Mouse (Mus musculus) MEL (cell line): ENCODE data around the gene Tsc22d3. TPM values are rescaled to one million over a fixed set of nuclear protein-coding genes. Genes with fewer than 3 reads are reported as not detected.
"Not testable (repeated sequence)": the region's sequence is repeated elsewhere in the genome, so short reads cannot be mapped to it uniquely, and the experiment has no call there.

Source experiments
- DNase-seq: peaks from one replicate; pipeline ENCODE4 v3.0.0; 2011; ENCODE audit warnings: low read depth, low spot score
- H3K27ac ChIP-seq: 2 replicates; pipeline ENCODE4 v1.5.1; 2012; ENCODE audit warnings: low read depth, mild to moderate bottlenecking, control low read depth, low read length, moderate library complexity; ENCODE audit not compliant: control insufficient read depth
- H3K27me3 ChIP-seq, 2 experiments: fragments of 150-350 bp in 1 of 2; sonication (generic) in 1 of 2; 2 replicates each; pipeline ENCODE4 v1.6.1; 2012; ENCODE audit warnings: low read length in 2 of 2, mild to moderate bottlenecking in 2 of 2, improper control_type of control experiment in 1 of 2, moderate library complexity in 1 of 2; ENCODE audit not compliant: insufficient read depth in 2 of 2, control insufficient read depth in 1 of 2
- H3K36me3 ChIP-seq, 2 experiments: 2 replicates each; pipeline ENCODE4 v1.6.1; 2012 to 2014; ENCODE audit warnings: low read length in 2 of 2, improper control_type of control experiment in 1 of 2, inconsistent platforms in 1 of 2, mild to moderate bottlenecking in 1 of 2; ENCODE audit not compliant: insufficient read depth in 2 of 2, control insufficient read depth in 1 of 2
- H3K4me1 ChIP-seq, 2 experiments: fragments of 150-350 bp in 1 of 2; sonication (generic) in 1 of 2; 2 replicates each; pipeline ENCODE4 v1.6.1; 2012; ENCODE audit warnings: low read length in 2 of 2, improper control_type of control experiment in 1 of 2, mild to moderate bottlenecking in 1 of 2; ENCODE audit not compliant: insufficient read depth in 2 of 2, control insufficient read depth in 1 of 2
- H3K4me3 ChIP-seq, 2 experiments: fragments of 150-350 bp in 1 of 2; sonication (generic) in 1 of 2; 2 replicates each; pipeline ENCODE4 v1.5.1; 2012; ENCODE audit warnings: low read depth in 2 of 2, low read length in 2 of 2, mild to moderate bottlenecking in 2 of 2, moderate library complexity in 2 of 2, control low read depth in 1 of 2, improper control_type of control experiment in 1 of 2; ENCODE audit not compliant: control insufficient read depth in 1 of 2, insufficient read depth in 1 of 2
- H3K79me2 ChIP-seq: 2 replicates; pipeline ENCODE4 v1.6.1; 2012; ENCODE audit warnings: mild to moderate bottlenecking, low read length, moderate library complexity; ENCODE audit not compliant: control insufficient read depth, poor library complexity, insufficient read depth
- H3K9ac ChIP-seq: 2 replicates; pipeline ENCODE4 v1.6.1; 2012; ENCODE audit warnings: low read depth, mild to moderate bottlenecking, control low read depth, low read length, moderate library complexity; ENCODE audit not compliant: control insufficient read depth, poor library complexity, severe bottlenecking
- H3K9me3 ChIP-seq: fragments of 150-350 bp; sonication (generic); replicated peaks from 2 replicates; pipeline ENCODE4 v1.6.1; 2012; ENCODE audit warnings: mild to moderate bottlenecking, low read length, improper control_type of control experiment, moderate library complexity; ENCODE audit not compliant: insufficient read depth
- CHD1 ChIP-seq: IDR thresholded peaks from 2 replicates; pipeline ENCODE4 v1.6.1; 2012; ENCODE audit warnings: low read depth, mild to moderate bottlenecking, inconsistent platforms, low read length, improper control_type of control experiment
- CTCF ChIP-seq, 3 experiments: IDR thresholded peaks in 2 of 3; conservative IDR thresholded peaks in 1 of 3; 2 replicates each; pipeline ENCODE4 v1.5.1; 2011 to 2012; ENCODE audit warnings: low read length in 3 of 3, low read depth in 2 of 3, mild to moderate bottlenecking in 2 of 3, improper control_type of control experiment in 1 of 3, inconsistent platforms in 1 of 3, mixed read lengths in 1 of 3, moderate library complexity in 1 of 3; ENCODE audit not compliant: control insufficient read depth in 1 of 3, insufficient read depth in 1 of 3, poor library complexity in 1 of 3, severe bottlenecking in 1 of 3
- EP300 ChIP-seq, 2 experiments: IDR thresholded peaks; 2 replicates each; pipeline ENCODE4 v1.6.1; 2011; ENCODE audit warnings: improper control_type of control experiment in 2 of 2, low read length in 2 of 2, low read depth in 1 of 2, mild to moderate bottlenecking in 1 of 2
- ETS1 ChIP-seq: IDR thresholded peaks from 2 replicates; pipeline ENCODE4 v1.6.1; 2012; ENCODE audit warnings: low read depth, mild to moderate bottlenecking, inconsistent platforms, low read length, improper control_type of control experiment, moderate library complexity
- GATA1 ChIP-seq: IDR thresholded peaks from 2 replicates; pipeline ENCODE4 v1.6.1; 2011; ENCODE audit warnings: low read depth, low read length, improper control_type of control experiment
- KAT2A ChIP-seq: conservative IDR thresholded peaks from 2 replicates; pipeline ENCODE4 v1.6.1; 2012; ENCODE audit warnings: low read depth, low read length, improper control_type of control experiment, inconsistent platforms
- MAX ChIP-seq: IDR thresholded peaks from 2 replicates; pipeline ENCODE4 v1.6.1; 2011; ENCODE audit warnings: low read length, improper control_type of control experiment
- MAZ ChIP-seq: IDR thresholded peaks from 2 replicates; pipeline ENCODE4 v1.6.1; 2012; ENCODE audit warnings: low read depth, mild to moderate bottlenecking, inconsistent platforms, low read length, improper control_type of control experiment
- MYC ChIP-seq: IDR thresholded peaks from 2 replicates; pipeline ENCODE4 v1.6.1; 2011; ENCODE audit warnings: low read depth, mild to moderate bottlenecking, low read length, improper control_type of control experiment, moderate library complexity
- NRF1 ChIP-seq: IDR thresholded peaks from 2 replicates; pipeline ENCODE4 v1.6.1; 2014; ENCODE audit warnings: low read depth, mild to moderate bottlenecking, inconsistent platforms, low read length, improper control_type of control experiment, moderate library complexity; ENCODE audit not compliant: poor library complexity, insufficient read depth, severe bottlenecking
- RCOR1 ChIP-seq: IDR thresholded peaks from 2 replicates; pipeline ENCODE4 v1.6.1; 2012; ENCODE audit warnings: low read depth, mild to moderate bottlenecking, inconsistent platforms, low read length, improper control_type of control experiment
- SMC3 ChIP-seq: IDR thresholded peaks from 2 replicates; pipeline ENCODE4 v1.6.1; 2011; ENCODE audit warnings: low read depth, low read length, improper control_type of control experiment
- TAL1 ChIP-seq: IDR thresholded peaks from 2 replicates; pipeline ENCODE4 v1.6.1; 2012; ENCODE audit warnings: mild to moderate bottlenecking, inconsistent platforms, low read length, moderate library complexity, mixed read lengths
- TBP ChIP-seq: IDR thresholded peaks from 2 replicates; pipeline ENCODE4 v1.8.0; 2011; ENCODE audit warnings: low read depth, low read length, improper control_type of control experiment
- TCF12 ChIP-seq: IDR thresholded peaks from 2 replicates; pipeline ENCODE4 v1.6.1; 2014; ENCODE audit warnings: low read depth, mild to moderate bottlenecking, inconsistent platforms, low read length, improper control_type of control experiment, moderate library complexity
- UBTF ChIP-seq: IDR thresholded peaks from 2 replicates; pipeline ENCODE4 v1.6.1; 2012; ENCODE audit warnings: low read depth, mild to moderate bottlenecking, inconsistent platforms, low read length, improper control_type of control experiment, moderate library complexity, borderline replicate concordance; ENCODE audit not compliant: insufficient read depth
- ZC3H11A ChIP-seq: IDR thresholded peaks from 2 replicates; pipeline ENCODE4 v1.6.1; 2012; ENCODE audit warnings: low read depth, mild to moderate bottlenecking, inconsistent platforms, low read length, improper control_type of control experiment
- ZNF384 ChIP-seq: IDR thresholded peaks from 2 replicates; pipeline ENCODE4 v1.6.1; 2012; ENCODE audit warnings: low read depth, mild to moderate bottlenecking, inconsistent platforms, low read length, improper control_type of control experiment
- polyA plus RNA-seq, 2 experiments: library from polyadenylated mRNA; stranded (reverse) in 1 of 2; unstranded in 1 of 2; fragments of >175 nt in 1 of 2; fragments of >200 nt in 1 of 2; gene quantifications; 2 replicates each; pipeline versions ENCODE4 v1.2.1 to v1.2.4; 2012; ENCODE audit warnings: low replicate concordance in 2 of 2, low read depth in 1 of 2; ENCODE audit not compliant: insufficient read length in 2 of 2, insufficient read depth in 1 of 2, missing spikeins in 1 of 2
- total RNA-seq: library from RNA; depleted of rRNA; stranded (reverse); fragments of 300-350 nt; gene quantifications from 2 replicates; pipeline ENCODE4 v1.2.3, GENCODE M21; 2012

Tsc22d3 gene
- total and polyA plus RNA-seq, 3 experiments: 29.5 to 32.7 TPM; not detected in 1

DNA sequence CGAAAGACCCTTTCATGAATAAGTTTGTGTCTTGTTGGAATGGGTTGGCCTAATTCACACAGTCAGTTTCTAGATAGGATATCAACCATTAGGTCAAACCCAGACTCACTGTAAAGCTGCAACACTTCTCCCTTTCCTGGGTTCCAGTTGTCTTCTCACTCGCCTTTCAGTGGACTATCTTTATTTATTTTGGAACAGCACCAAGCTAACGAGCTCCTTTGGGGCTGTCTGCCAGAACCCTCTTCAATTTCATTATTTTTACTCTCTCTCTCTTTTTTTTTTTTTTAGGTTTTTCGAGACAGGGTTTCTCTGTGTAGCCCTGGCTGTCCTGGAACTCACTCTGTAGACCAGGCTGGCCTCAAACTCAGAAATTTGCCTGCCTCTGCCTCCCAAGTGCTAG lies 102.0 kb downstream of the Tsc22d3 start:
- H3K27ac ChIP-seq, H3K79me2 ChIP-seq, H3K4me3 ChIP-seq, H3K27me3 ChIP-seq, H3K9ac ChIP-seq, H3K9me3 ChIP-seq: not testable (repeated sequence)
- Histone ChIP-seq H3K36me3 (peaks cover 0 to 37% of the 10 kb centered on the region in 2 experiments; a peak in 2 of 4 replicates), H3K4me1 (peaks cover 27 to 46% of the 10 kb centered on the region in 2 experiments)
- DNase-seq: peak; percentile 60
- peak; percentile 69 for TF ChIP-seq ZNF384
- peak in 1 of 2 experiments; percentile 10; a peak in 1 of 4 replicates for TF ChIP-seq EP300 (IDR thresholded peaks at IDR 0.05; ENCODE audit: low read depth in 1 of 2, low read length in 2 of 2)
- TF ChIP-seq GATA1: peak; percentile 37; the same call in 1 of the 2 replicates
- TF ChIP-seq ETS1: peak; percentile 54; the same call in 1 of the 2 replicates

- H3K27me3 ChIP-seq: no peaks in the 10 kb centered on the region
- peaks cover 33 to 38% of the 10 kb centered on the region in 2 experiments for H3K4me1 ChIP-seq
- H3K36me3 ChIP-seq: peaks cover 0 to 34% of the 10 kb centered on the region in 2 experiments; a peak in 2 of 4 replicates
- H3K9ac ChIP-seq: peak overlapping the region; percentile 35
- H3K4me3 ChIP-seq: peak overlapping the region; percentile 22 to 48
- TF ChIP-seq GATA1 (0 out of 2 replicates have a peak, but pooled peaks have one; percentile 35), MAX (peak; percentile 45; the same call in 1 of the 2 replicates), RCOR1 (peak; percentile 15; the same call in 1 of the 2 replicates), SMC3 (no peak), TCF12 (0 out of 2 replicates have a peak, but pooled peaks have one; percentile 15), ZC3H11A (no peak), ZNF384 (no peak), NRF1 (no peak), CHD1 (no peak), KAT2A (0 out of 2 replicates have a peak, but pooled peaks have one; percentile 12), CTCF (IDR thresholded peaks at IDR 0.05 in 2 of 3, conservative IDR thresholded peaks at IDR 0.05 in 1 of 3; ENCODE audit: control insufficient read depth in 1 of 3, insufficient read depth in 1 of 3, low read depth in 2 of 3, low read length in 3 of 3, poor library complexity in 1 of 3, severe bottlenecking in 1 of 3) (no peak), UBTF (no peak), ETS1 (peak; percentile 48; the same call in 1 of the 2 replicates), MYC (no peak), TBP (0 out of 2 replicates have a peak, but pooled peaks have one; percentile 27), EP300 (IDR thresholded peaks at IDR 0.05; ENCODE audit: low read depth in 1 of 2, low read length in 2 of 2) (peak in 1 of 2 experiments; percentile 40; a peak in 3 of 4 replicates), MAZ (no peak), TAL1 (no peak)
- H3K79me2 ChIP-seq: no peaks in the 10 kb centered on the region
- DNase-seq: peak; percentile 58
- H3K27ac ChIP-seq: peak overlapping the region; percentile 36
- no peaks in the 10 kb centered on the region for H3K9me3 ChIP-seq
Observed at GRCm38 (mm10) chrX:140494170-140494569, 106.3 kb downstream of the Tsc22d3 start.
